Mouse (Mus musculus): Measurements from ENCODE around the gene Wipf2.

Wipf2 gene

DNA sequence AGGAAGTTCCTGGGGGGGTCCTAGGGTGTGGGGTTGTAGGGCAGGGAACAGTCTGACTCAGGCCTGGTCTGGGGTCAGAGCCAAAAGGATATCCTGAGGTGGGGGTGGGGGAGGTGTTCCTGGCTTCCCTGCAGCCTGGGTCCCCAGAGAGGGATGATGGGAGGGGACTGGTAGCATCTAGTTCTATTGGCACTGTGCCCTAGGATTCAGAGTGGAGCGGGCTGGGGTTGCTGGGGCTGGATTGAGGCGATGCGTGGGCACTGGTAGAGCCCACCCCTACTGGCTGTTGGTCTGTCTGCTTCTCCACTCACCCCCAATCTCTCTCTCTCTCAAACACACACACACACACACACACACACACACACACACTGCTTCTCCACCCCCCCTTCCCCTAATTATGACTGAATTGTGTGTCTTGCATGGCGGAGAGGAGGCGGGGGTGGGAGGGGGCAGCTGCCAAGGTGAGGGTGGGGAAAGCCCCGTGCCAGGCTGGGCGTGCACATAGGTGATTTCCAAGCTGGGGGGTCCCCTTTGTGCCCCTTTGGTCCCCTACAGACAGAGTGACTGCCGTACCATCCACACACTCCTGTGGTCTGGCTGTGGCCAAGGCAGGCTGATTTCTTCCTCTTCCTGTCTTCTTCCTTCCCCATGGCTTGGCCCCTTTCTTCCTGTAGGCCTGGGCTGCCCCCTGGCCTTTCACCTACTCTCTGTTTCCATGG lies 79.6 kb downstream of the Wipf2 start:
- no peak for DNase-seq (ENCODE audit: low spot score in 2 of 2)

DNA sequence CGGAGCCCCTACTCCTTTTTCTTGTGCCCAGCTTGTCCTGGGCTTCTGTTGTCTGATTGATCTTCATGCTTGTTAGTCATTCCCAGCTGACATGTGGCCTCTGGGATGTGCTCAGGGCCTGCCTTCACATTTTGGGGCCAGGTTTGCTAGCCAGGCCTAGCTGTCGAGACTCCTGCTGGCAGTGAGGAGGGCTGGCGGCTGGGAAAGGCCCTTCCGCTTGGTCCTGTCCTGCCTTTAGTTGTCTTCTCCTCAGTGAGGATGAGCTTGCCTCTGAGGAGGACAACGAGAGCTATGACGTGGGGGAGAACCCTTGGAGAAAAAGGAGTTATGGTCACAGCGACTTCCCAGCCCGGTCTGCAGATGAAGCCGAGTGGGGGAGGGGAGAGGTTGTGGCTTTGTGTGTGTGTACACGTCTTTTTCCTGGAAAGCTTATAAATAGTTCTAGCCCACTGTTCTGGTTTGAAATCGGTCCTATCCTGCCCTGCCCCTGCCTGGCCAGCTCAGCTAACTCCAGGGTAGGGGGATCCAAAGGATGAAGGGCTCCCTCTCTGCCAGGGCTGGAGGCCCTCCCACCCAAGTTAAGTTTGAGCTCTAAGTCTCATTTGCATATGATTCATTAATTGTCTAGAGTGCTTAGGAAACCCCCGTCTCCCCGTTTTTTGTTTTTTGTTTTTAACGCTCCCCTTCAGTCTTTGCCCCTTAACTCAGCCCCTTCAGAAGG lies 80.5 kb downstream of the Wipf2 start:
- DNase-seq (ENCODE audit: low spot score in 2 of 2) = no peak

DNA sequence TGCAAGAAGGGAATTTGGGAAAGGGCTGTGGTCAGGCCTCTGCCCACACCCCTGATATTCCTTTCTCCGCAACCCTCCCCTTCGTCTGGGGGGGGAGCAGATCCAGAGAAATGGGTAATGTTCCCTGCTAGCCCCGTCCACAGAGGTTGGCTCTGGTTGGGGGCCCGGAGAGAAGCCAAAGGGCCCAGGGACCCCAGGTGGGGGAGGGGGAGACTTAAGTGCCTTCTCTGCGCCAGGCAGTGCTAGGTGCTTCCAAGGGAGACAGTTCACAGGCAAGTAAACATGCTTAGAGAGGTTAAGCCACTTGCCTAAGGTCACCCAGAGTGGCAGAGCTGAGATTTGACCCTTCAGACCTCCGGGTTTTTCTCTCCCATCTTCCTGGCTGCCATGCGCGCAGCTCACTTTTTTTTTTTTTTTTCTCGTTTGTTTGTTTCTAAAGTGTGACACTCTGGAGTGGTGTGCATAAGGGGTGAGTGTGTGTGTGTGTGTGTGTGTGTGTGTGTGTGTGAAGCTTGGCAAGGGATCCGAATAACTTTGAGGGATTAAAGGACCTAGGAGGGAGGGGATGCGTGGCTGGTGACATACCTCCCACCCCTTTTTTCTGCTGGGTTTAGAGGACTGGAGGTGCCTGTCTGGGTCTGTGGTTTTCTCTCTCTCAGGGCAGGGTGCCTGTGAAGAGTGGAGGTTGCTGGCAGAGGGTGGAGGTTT lies 81.6 kb downstream of the Wipf2 start:
- no peak for DNase-seq (ENCODE audit: low spot score in 2 of 2)

DNA sequence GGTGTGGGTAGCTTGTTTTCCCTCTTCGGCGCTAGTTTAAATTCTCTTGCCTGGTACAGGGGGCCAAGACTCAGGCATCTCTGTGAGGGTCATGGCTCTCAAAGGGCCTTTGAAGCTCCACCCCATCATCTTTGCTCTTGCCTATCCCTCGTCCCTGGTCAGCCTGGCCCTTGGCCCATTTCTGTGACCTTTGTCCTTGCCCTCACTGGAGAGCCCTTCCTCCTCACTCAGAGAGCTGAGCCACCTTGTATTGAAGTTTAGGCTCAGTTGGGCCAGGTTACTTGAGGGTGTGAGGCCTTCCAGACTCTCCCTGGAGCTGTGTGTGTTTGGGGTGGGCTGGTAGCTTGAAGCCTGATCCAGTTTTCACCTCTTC lies 82.2 kb downstream of the Wipf2 start:
- no peak for DNase-seq (ENCODE audit: low spot score in 2 of 2)

DNA sequence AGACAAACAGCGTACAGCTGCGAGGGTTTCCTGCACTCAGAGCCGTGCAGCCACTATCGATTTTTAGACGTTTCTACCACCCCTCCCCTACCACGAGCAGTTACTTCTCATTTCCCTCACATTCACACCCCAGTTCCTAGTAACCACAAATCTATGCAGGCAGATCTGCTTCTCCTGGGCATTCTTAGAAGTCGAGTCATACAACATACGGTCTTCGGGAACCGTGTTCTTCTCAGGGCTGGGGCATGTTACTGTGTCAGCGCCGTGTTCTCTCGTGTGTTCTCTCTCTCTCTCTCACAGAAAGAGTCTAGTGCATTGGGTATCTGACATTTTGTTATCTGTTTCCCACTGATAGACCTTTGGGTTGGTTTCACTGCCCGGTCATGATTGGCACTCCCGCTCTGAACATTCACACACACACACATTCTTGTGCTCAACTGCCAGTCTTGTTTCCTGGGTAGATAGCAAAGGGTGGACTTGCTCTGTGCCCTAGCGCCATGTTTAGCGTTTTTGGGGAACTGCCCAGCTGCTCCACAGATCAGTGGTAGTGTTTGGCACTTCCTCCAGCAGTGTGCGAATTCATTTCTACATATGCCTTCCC lies 84.6 kb downstream of the Wipf2 start:
- DNase-seq (ENCODE audit: low spot score in 2 of 2) = no peak

DNA sequence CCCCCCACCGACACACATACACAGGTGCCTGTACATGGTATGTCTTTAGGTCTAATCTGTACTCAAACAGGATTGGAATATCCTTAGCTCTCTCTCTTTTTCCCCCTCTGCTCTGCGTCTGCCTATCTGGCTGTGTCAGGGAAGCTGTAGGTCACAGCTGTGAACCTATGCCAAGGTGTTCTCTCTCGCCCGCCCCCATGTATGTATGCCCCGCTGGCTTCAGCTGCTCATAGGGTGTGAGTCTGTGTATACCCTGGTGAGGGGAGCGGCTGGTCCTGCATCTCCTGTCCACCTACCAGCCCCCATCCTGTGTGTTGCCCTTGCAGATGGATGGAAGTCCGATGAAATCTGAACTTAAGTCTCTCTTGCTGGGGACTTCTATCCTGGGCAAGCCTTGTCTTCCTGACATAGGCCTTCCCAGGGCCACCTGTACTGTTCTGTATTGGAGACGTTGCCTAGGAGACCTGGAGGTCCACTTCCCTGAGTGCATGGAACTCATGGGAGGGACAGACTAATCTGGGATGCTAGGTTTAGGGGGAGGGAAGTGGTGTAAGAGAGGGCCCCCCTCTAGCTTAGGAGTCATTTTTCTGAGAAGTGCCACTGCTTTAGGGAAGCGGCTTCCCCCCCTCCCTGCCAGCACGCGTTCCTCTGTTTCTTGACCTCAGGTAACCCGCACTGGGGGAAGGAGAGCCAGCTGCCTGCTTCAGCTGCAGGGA lies 86.0 kb downstream of the Wipf2 start:
- DNase-seq (ENCODE audit: low spot score in 2 of 2) = no peak

DNA sequence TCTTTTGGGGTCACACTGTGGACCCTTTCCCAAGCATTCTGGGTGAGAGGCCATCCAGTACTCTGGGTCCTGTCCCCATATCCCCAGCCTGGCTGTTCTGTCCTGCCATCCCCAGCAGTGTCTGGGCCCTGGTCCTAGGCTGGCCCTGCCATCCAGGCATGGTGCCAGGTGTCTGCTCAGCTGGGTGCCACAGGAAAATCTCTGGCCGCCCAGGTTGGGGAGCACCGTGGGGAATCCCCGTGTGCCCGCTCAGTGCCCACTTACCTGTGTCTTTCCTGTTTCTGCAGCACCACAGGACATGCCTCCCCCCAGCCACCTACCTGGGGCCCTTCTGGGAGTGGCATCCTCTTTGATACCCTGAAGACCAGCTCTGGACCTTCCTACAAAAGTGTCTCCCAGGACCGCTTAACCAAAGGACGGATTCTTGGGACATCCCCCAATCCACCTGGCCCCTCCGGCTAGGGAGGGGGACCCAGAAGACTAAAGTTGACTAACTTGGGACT lies 86.6 kb downstream of the Wipf2 start:
- no peak for DNase-seq (ENCODE audit: low spot score in 2 of 2)

DNA sequence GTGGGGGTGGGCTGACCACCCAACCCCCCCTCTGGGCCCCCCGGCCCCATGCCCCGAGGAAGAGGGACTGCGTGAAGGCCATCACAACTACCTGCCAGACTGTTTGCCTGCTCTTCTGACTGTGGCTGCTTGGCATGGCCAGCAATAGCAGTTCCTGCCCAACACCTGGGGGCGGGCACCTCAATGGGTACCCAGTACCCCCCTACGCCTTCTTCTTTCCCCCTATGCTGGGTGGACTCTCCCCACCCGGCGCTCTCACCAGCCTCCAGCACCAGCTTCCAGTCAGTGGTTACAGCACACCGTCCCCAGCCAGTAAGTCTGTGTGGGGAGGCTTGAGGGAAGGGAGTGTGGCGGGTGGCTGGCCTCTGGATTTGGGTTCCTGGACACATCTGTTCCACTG lies 87.0 kb downstream of the Wipf2 start:
- DNase-seq (ENCODE audit: low spot score in 2 of 2) = no peak

DNA sequence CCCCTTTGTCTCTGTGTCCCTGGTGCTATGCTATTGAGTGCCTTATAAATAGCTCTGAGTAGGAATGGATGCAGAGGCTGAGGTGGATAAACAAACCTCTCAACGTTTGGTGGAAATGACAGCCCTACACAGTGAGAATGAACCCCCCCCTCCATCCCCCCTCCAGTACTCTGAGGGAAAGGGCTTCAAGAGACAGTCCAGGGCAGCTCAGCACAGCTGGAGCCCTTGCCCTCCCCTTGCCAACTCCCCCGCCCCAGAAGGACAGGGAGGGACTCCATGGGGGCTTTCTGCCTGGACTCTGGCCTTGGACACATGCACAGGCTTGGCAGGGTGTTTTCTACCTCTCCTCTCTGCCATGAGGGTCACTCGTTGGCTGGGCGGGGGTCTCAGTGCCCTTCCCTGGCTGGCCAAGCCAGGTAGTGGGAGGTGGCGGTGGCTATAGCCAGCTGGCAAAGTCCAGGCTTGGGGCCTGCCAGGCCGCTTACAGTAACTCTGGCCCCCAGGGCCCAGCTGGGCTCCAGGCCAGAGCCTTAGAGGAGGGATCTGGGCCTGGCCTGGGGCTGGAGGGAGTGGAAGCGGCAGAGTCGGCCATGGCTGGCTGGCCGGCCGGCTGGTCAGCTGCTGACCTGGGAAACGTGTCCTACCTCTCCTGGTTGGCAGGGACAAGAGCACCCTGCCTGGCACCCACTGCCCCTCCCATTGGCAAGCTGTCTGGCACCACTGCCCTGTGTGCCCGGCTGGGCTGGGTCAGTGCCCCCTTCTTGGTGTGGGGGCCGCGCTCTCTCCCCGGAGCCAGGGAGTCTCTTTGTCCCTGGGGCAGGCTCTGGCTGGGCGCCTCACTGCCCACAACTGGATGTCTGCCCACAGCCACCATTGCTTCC lies 87.8 kb downstream of the Wipf2 start:
- DNase-seq (ENCODE audit: low spot score in 2 of 2) = no peak

DNA sequence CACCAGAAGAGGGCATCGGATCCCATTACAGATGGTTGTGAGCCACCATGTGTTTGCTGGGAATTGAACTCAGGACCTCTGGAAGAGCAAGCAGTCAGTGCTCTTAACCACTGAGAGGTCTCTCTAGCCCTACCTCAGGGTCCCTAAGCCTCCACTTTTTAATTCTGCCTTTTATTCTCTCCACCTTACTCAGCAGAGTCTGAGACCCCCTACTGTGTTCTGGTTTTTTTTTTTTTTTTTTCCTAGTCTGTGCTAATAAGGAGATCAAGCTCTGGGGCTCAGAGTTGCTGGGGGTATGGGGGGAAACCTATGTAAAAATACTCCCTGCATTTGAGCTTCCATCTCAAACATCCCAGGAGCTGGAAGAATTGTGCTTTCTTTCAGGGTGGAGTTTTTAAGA lies 88.7 kb downstream of the Wipf2 start:
- no peak for DNase-seq (ENCODE audit: low spot score in 2 of 2)

DNA sequence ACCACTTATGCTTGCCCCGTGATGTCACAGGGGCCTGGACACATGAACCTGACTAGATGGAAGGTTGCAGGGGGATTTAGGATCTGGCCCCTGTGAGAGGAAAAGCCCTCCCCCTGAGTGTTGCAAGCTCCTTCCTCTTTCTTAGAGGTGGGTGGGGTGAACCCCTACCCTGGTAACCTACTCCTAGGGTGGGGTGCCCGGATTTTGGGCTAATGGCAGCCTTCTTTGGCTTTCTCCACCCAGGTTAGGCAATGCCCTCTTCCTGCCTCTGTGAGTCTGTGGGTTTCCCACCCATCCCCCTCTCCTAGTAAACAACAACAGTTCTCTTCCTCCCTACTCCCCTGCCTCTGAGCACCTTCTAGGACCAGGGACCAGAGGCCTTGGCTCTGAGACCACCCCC lies 89.3 kb downstream of the Wipf2 start:
- no peak for DNase-seq (ENCODE audit: low spot score in 2 of 2)

DNA sequence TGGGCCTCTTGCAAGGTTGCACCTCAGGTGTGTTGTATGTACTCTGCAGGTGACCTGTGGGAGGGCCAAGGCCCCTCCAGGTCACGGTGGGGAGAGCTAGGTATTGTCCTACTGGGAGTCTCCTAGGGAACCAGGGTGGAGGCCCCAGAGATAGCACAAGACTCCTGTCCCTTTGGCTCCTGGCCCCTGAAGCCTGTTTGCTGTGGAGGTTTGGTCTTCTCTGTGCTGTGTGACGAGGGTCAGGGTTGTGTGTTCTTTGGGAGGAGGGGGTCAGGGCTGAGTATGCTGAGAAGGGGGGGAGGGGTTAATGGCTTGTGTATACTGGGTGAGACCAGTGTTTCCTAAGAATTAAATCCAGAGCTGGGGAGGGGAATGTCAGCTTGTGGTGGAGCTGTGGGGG lies 89.9 kb downstream of the Wipf2 start:
- DNase-seq (ENCODE audit: low spot score in 2 of 2) = no peak

DNA sequence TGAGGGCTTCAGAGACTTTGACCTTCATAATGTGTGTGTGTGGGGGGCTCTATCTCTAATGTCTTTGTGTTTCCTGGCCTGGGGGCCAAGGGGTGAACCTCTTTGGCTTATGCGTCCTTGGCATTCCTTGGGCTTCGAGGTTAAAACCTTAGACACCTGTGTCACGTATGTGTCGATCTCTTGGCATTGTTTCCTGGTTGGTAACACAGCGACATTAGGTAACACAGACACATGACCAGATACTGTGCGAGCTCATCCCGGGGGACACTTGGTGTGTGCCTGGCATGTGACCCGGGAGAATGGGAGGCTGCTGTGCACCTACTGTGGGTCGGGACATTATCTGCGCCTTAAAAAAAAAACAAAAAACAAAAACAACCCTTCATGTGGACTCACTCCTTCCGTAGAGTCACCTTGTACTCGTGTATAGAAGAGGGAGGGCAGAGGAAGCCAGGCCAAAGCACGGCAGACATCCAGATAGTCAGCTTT lies 90.4 kb downstream of the Wipf2 start:
- no peak for DNase-seq (ENCODE audit: low spot score in 2 of 2)

DNA sequence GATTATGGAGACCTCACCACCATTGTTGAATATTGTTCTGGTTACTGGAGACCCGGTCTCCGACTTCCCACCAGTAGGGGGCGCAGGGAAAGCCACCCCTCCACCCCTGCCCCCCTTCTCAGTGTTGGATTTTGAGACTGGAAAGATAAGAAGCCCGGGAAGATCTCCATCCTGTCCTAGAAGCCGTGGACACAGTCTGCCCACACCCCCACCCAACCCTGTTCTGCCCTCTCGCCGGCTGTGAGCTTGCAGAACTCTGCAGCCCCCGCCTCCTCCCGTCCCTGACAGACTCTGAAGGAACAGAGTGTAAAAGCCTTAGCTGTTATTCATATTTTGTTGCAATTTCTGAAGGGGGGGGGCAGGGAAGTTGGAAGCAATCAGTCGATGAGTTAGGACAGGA lies 90.9 kb downstream of the Wipf2 start:
- DNase-seq (ENCODE audit: low spot score in 2 of 2) = no peak

All from frontal cortex, postnatal 25 days (tissue).